Mouse (Mus musculus) testis, adult 2 months (tissue): ENCODE results near the gene Pip5k1b.

Experiments used
- CTCF ChIP-seq: fragments of 200-500 bp; IDR thresholded peaks from 2 replicates; pipeline ENCODE4 v1.5.1; 2012; ENCODE audit warnings: low read depth, mild to moderate bottlenecking, inconsistent platforms, low read length, moderate library complexity; ENCODE audit not compliant: control insufficient read depth, insufficient read depth, insufficient replicate concordance
- POLR2A ChIP-seq: fragments of 200-500 bp; IDR thresholded peaks from 2 replicates; pipeline ENCODE4 v1.6.1; 2012; ENCODE audit warnings: low read depth, mild to moderate bottlenecking, inconsistent platforms, low read length, moderate library complexity; ENCODE audit not compliant: control insufficient read depth

- TF ChIP-seq CTCF (no peak), POLR2A (no peak)
These were observed 13.4 kb downstream of the Pip5k1b start for GRCm38 (mm10) chr19:24542293-24542675.
